Mouse (Mus musculus) intestine, embryonic 14.5 days (tissue): ENCODE data around the gene Cct8. TPM values are rescaled to one million over a fixed set of nuclear protein-coding genes. Genes with fewer than 3 reads are reported as not detected.

ENCODE experiments used
- ATAC-seq: fragments of 200-750 bp; cut with Nextera tagmentation; replicated peaks from 2 replicates; pipeline ENCODE4 v1.8.0; 2017; ENCODE audit warnings: low read depth, moderate number of reproducible peaks, moderate TSS enrichment, moderate library complexity; ENCODE audit not compliant: low FRiP score, low TSS enrichment
- DNase-seq: peaks from one replicate; pipeline ENCODE4 v3.0.0-alpha.2; 2018; ENCODE audit warnings: low spot score
- H3K27ac ChIP-seq: fragments of 300-500 bp; sonication (generic); 2 replicates; pipeline ENCODE4 v1.5.1; 2014; ENCODE audit warnings: low read depth, mild to moderate bottlenecking, control low read depth
- H3K27me3 ChIP-seq: fragments of 300-500 bp; sonication (generic); replicated peaks from 2 replicates; pipeline ENCODE4 v1.6.1; 2014; ENCODE audit warnings: low read length, control low read depth; ENCODE audit not compliant: control insufficient read depth, insufficient read depth
- H3K36me3 ChIP-seq: fragments of 300-500 bp; sonication (generic); 2 replicates; pipeline ENCODE4 v1.6.1; 2014; ENCODE audit warnings: low read length, control low read depth; ENCODE audit not compliant: control insufficient read depth, insufficient read depth
- H3K4me1 ChIP-seq: fragments of 300-500 bp; sonication (generic); replicated peaks from 2 replicates; pipeline ENCODE4 v1.6.1; 2014; ENCODE audit warnings: low read length, control low read depth, mixed read lengths; ENCODE audit not compliant: control insufficient read depth, insufficient read depth
- H3K4me2 ChIP-seq: fragments of 300-500 bp; sonication (generic); 2 replicates; pipeline ENCODE4 v1.6.1; 2014; ENCODE audit warnings: low read length
- H3K4me3 ChIP-seq: fragments of 300-500 bp; sonication (generic); 2 replicates; pipeline ENCODE4 v1.5.1; 2014; ENCODE audit warnings: low read depth, low read length, control low read depth, mixed read lengths
- H3K9ac ChIP-seq: fragments of 300-500 bp; sonication (generic); 2 replicates; pipeline ENCODE4 v1.6.1; 2014; ENCODE audit warnings: mild to moderate bottlenecking, low read length
- H3K9me3 ChIP-seq: fragments of 300-500 bp; sonication (generic); 2 replicates; pipeline ENCODE4 v1.6.1; 2016; ENCODE audit warnings: low read length, control low read depth; ENCODE audit not compliant: control insufficient read depth
- WGBS: fragments of 180-500 bp; shearing (Covaris S2); extraction: QIAGEN DNeasy Blood & Tissue Kit; methylation state at CpG from one replicate; pipeline ENCODE4 v1.1.7; 2014; 5-methylcytosine and 5-hydroxymethylcytosine counted together
- polyA plus RNA-seq: library from polyadenylated mRNA; unstranded; fragments of >200 nt; fragmentation: Nextera tagmentation; extraction: Ambion mirVana; gene quantifications from 2 replicates; pipeline ENCODE4 v1.2.1, GENCODE M21; 2014

The Cct8 gene
- polyA plus RNA-seq, 1 experiment from 2014 or later, result 458 TPM

DNA sequence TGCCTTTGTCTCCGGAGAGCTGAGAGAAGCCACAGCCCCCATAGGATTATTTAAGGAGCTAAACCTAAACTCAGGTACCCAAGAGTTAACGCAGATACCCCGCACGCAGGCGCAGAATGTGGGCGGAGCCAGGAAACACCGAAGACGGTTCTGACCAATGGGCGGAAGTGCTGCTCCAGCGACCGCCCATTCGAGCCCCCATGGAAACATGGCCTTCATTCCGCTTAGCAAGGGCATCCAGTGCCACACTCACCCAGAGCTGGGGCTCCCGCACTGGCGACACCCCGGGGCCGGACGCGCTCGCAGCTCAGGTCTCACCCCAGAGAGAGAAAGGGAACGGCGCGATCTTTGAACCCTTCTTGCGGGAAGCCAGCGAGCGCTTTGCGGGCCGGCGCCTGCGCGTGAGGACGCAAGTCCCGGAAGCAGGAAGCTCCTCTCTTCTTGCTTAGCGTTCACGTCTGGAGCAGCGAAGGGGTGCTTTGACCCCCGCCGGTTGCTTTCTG, 55.4 kb downstream of the Cct8 start, which contains the start of gene Rwdd2b:
TSS of gene Rwdd2b (minus strand) at position 390 of the 503 bp plus-strand sequence.
- under 1% methylated on average over 38 of the region's 38 CpGs for whole genome bisulfite sequencing

DNA sequence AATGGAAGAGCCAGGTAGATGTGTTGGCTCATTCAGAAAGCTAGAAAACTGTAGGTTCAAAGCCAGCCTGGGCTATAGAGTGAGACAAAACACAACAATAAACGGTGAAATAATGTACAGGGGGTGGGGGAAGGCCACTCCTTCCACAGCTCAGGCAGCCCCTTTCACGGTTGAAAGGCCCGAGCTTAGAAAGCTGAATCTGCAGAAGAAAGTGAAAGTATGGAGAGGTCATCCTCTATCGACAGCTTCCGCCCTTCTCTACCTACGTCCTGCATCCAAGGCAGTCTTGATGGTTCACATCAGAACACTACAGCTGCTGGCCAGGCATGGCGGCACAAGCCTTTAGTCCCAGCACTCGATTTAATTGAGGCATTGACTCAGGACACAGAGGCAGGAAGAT, 57.0 kb downstream of the Cct8 start:
- no peak overlapping the region for H3K4me2 ChIP-seq
- H3K4me3 ChIP-seq, result no peak overlapping the region
- H3K27ac ChIP-seq, result no peak overlapping the region
- H3K9ac ChIP-seq, result no peak overlapping the region
- H3K27me3 ChIP-seq, result no peaks in the 10 kb centered on the region
- no peaks in the 10 kb centered on the region for H3K9me3 ChIP-seq
- H3K4me1 ChIP-seq, result peaks cover 10% of the 10 kb centered on the region
- ATAC-seq, result no peak
- 0 out of 2 replicates have a peak, but pooled peaks cover 5% of the 10 kb centered on the region for H3K36me3 ChIP-seq
- DNase-seq, result no peak
- WGBS, result 92% methylated on average over 8 of the region's 8 CpGs

More for the DNA sequence above, 55.4 kb downstream of the Cct8 start, which contains the start of gene Rwdd2b:
- Histone ChIP-seq H3K27me3 (no peaks in the 10 kb centered on the region), H3K4me2 (peak within 1 kb of the TSS; percentile 89), H3K27ac (peak within 1 kb of the TSS; percentile 82), H3K4me1 (peaks cover 10% of the 10 kb centered on the region), H3K9me3 (no peaks in the 10 kb centered on the region), H3K9ac (peak within 1 kb of the TSS; percentile 82), H3K4me3 (peak within 1 kb of the TSS; percentile 92), H3K36me3 (0 out of 2 replicates have a peak, but pooled peaks cover 5% of the 10 kb centered on the region)
- DNase-seq, result peak; percentile 97
- ATAC-seq, result peak; percentile 91

DNA sequence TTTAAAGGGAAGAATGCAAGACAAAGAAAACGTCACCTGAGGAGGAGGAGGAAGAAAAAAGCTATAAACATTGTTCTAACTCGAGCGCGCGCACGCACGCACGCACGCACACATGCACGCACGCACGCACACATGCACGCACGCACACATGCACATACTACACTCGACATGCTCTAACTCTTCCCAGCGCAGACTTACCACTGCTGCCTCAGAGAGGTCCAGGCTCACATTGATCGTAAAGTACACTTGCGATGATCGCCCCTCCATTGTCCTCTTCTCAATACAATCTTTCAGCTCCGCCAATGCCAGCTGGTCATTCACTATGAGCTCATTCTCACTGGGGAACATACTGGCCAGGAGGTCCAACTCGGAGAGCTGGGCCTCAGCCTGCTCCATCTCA, 58.6 kb downstream of the Cct8 start:
- H3K4me1 ChIP-seq, result peaks cover 10% of the 10 kb centered on the region
- no peak overlapping the region for H3K4me3 ChIP-seq
- 0 out of 2 replicates have a peak, but pooled peaks cover 5% of the 10 kb centered on the region for H3K36me3 ChIP-seq
- no peak overlapping the region for H3K27ac ChIP-seq
- no peaks in the 10 kb centered on the region for H3K27me3 ChIP-seq
- WGBS, result 94% methylated on average over 21 of the region's 21 CpGs
- H3K4me2 ChIP-seq, result no peak overlapping the region
- H3K9me3 ChIP-seq, result no peaks in the 10 kb centered on the region
- ATAC-seq (no peak), DNase-seq (no peak)
- no peak overlapping the region for H3K9ac ChIP-seq

DNA sequence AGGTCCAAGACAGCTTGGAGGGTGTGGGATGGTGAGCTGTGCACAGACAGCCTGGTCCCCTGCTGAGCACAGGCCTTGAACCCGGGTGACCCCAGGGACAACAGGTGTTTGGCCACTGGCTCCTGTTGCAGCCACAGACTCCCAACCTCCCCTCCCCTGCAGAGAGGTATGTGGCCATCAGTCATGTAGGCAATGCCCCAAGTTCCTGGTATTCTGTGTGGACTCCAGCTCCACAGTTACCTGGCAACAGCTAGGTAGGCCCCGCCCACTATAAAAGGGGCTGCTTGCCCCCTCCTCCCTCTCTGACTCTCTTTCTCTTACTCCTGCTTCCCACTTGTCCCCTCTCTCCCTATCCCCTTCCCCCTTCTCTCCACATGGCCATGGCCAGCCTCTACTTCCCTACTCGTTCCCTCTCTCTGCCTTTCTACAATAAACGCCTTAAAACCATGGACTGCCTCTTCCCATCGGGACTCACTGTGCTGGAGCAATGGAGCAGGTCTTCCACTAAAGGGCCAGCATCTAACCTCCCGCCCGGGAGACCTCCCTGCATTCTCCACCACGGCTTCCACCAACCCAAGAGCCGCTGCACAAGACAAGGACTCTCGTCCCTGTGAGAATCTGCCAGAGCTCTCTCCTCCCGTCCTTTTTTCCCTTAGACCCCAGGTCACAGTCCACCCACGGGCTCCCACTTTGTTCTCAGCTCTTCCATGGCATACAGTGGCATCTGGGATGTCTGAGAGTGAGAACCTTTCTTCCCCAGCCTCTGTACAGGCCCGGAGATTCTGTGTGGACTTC, 60.1 kb downstream of the Cct8 start:
- Histone ChIP-seq H3K36me3 (0 out of 2 replicates have a peak, but pooled peaks cover 5% of the 10 kb centered on the region), H3K4me3 (no peak overlapping the region), H3K4me2 (no peak overlapping the region), H3K27me3 (no peaks in the 10 kb centered on the region), H3K27ac (no peak overlapping the region), H3K9ac (no peak overlapping the region), H3K9me3 (no peaks in the 10 kb centered on the region), H3K4me1 (peaks cover 4% of the 10 kb centered on the region; the same call in 1 of the 2 replicates)
- DNase-seq (no peak), ATAC-seq (no peak)
- WGBS, result 83% methylated on average over 13 of the region's 13 CpGs

GRCm38 (mm10) chr16:87434946-87435345, 60.7 kb downstream of the Cct8 start:
- Histone ChIP-seq H3K4me3 (no peak overlapping the region), H3K36me3 (0 out of 2 replicates have a peak, but pooled peaks cover 5% of the 10 kb centered on the region), H3K27me3 (no peaks in the 10 kb centered on the region), H3K9ac (no peak overlapping the region), H3K9me3 (no peaks in the 10 kb centered on the region), H3K4me2 (no peak overlapping the region), H3K27ac (no peak overlapping the region), H3K4me1 (peaks cover 4% of the 10 kb centered on the region; the same call in 1 of the 2 replicates)
- DNase-seq, result no peak
- 77% methylated on average over 6 of the region's 6 CpGs for WGBS
- ATAC-seq, result no peak

DNA sequence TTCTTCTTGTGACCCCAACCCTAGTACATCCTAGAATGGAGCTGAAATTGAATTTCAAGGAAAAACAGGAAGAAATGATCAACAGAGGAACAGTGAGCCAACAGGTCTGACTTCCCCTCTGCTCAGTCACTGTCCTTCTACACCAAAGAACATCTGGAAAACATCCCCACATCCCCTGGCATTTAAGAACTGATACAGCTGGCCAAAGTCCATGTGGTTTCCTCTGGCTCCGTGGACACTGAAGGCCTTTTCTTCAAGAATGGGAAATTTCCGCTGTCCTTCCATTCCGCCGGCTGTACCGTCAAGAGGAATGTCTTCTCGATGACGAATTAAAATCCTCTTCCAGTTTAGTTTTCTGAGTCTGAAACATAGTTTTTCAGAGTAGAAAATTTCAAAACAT, 61.4 kb downstream of the Cct8 start:
- DNase-seq, result no peak
- WGBS, result 85% methylated on average over 7 of the region's 7 CpGs

More for the DNA sequence above, 61.4 kb downstream of the Cct8 start:
- Histone ChIP-seq H3K4me2 (no peak overlapping the region), H3K9ac (no peak overlapping the region), H3K9me3 (no peaks in the 10 kb centered on the region), H3K36me3 (0 out of 2 replicates have a peak, but pooled peaks cover 5% of the 10 kb centered on the region), H3K27ac (no peak overlapping the region), H3K4me1 (no peaks in the 10 kb centered on the region), H3K27me3 (no peaks in the 10 kb centered on the region), H3K4me3 (no peak overlapping the region)
- no peak for ATAC-seq

Other genes with a start within 250 kb of the Cct8 start
- gene N6amt1, start 141.7 kb downstream of the Cct8 start, polyA plus RNA-seq, result 24.7 and 25.6 TPM in 2 replicates
- gene Ltn1, start 63.3 kb downstream of the Cct8 start, polyA plus RNA-seq, result 28.9 and 34.7 TPM in 2 replicates
- gene Rwdd2b, start 55.3 kb downstream of the Cct8 start, polyA plus RNA-seq, result 12.3 and 13.0 TPM in 2 replicates
- 46.9 and 50.0 TPM in 2 replicates for gene Usp16, start 41.2 kb downstream of the Cct8 start, polyA plus RNA-seq
- 0.28 and 0.35 TPM in 2 replicates for gene Map3k7cl, start 57.5 kb upstream of the Cct8 start, polyA plus RNA-seq
- 13.6 and 14.5 TPM in 2 replicates for gene Bach1, start 203.1 kb upstream of the Cct8 start, polyA plus RNA-seq